Mouse (Mus musculus) adrenal gland, postnatal 36 days (tissue): Measurements from ENCODE around the gene Cd86. TPM values are rescaled to one million over a fixed set of nuclear protein-coding genes. Genes with fewer than 3 reads are reported as not detected.

Source experiments
- DNase-seq, 2 experiments: peaks; one replicate each; pipeline ENCODE4 v3.0.0; 2021; ENCODE audit warnings: mixed read lengths in 1 of 2
- total RNA-seq, 2 experiments: library from RNA; stranded (reverse); gene quantifications; 2 replicates each; pipeline ENCODE4 v1.2.3; 2021

Cd86 gene
- total RNA-seq, 2 experiments from 2014 or later, result 1.3 to 2.2 TPM

- no peak for DNase-seq
Measured at GRCm38 (mm10) chr16:36655199-36655598, 10.7 kb downstream of the Cd86 start.

- DNase-seq, result no peak
Measured at GRCm38 (mm10) chr16:36651174-36651766, 14.6 kb downstream of the Cd86 start.

- DNase-seq, result no peak
Measured at GRCm38 (mm10) chr16:36650511-36650910, 15.4 kb downstream of the Cd86 start.

GRCm38 (mm10) chr16:36649304-36649703, 16.6 kb downstream of the Cd86 start:
- no peak for DNase-seq

- no peak for DNase-seq
Measured at GRCm38 (mm10) chr16:36645124-36645523, 20.8 kb downstream of the Cd86 start.

GRCm38 (mm10) chr16:36642696-36643046, 23.2 kb downstream of the Cd86 start:
- DNase-seq, result no peak

GRCm38 (mm10) chr16:36641830-36642695, 23.8 kb downstream of the Cd86 start:
- DNase-seq, result no peak

GRCm38 (mm10) chr16:36640993-36641392, 24.9 kb downstream of the Cd86 start:
- DNase-seq, result no peak

- DNase-seq, result no peak
Measured at GRCm38 (mm10) chr16:36639812-36640504, 25.9 kb downstream of the Cd86 start.

GRCm38 (mm10) chr16:36636800-36637199, 29.1 kb downstream of the Cd86 start:
- no peak for DNase-seq

GRCm38 (mm10) chr16:36634971-36635710, 30.7 kb downstream of the Cd86 start:
- DNase-seq, result no peak

GRCm38 (mm10) chr16:36634421-36634820, 31.5 kb downstream of the Cd86 start:
- no peak for DNase-seq

- DNase-seq, result no peak
Measured at GRCm38 (mm10) chr16:36632229-36632628, 33.7 kb downstream of the Cd86 start.

GRCm38 (mm10) chr16:36631607-36632006, 34.3 kb downstream of the Cd86 start:
- DNase-seq, result no peak

- DNase-seq, result no peak
Measured at GRCm38 (mm10) chr16:36627740-36628139, 38.1 kb downstream of the Cd86 start.

GRCm38 (mm10) chr16:36626567-36627197, 39.2 kb downstream of the Cd86 start:
- peak; percentile 11 for DNase-seq

GRCm38 (mm10) chr16:36625909-36626308, 40.0 kb downstream of the Cd86 start:
- DNase-seq, result no peak

- no peak for DNase-seq
Measured at GRCm38 (mm10) chr16:36622320-36622719, 43.6 kb downstream of the Cd86 start.

GRCm38 (mm10) chr16:36621108-36621507, 44.8 kb downstream of the Cd86 start:
- no peak for DNase-seq

- DNase-seq, result no peak
Measured at GRCm38 (mm10) chr16:36613701-36614100, 52.2 kb downstream of the Cd86 start.

GRCm38 (mm10) chr16:36602632-36603031, 63.2 kb downstream of the Cd86 start:
- DNase-seq, result no peak

- no peak for DNase-seq
Measured at GRCm38 (mm10) chr16:36598265-36598664, 67.6 kb downstream of the Cd86 start.
